Mouse (Mus musculus) Patski (cell line): ENCODE data around the gene Ptges3. TPM values are rescaled to one million over a fixed set of nuclear protein-coding genes. Genes with fewer than 3 reads are reported as not detected.
"Not testable (repeated sequence)": the region's sequence is repeated elsewhere in the genome, so short reads cannot be mapped to it uniquely, and the experiment has no call there.

Experiments
- ATAC-seq: fragments of 100-300 bp; one replicate; pipeline ENCODE4 v1.8.0; 2021
- CTCF ChIA-PET: fragments of 350-600 bp; sonication (Branson Sonifier 250); formaldehyde crosslinking; loops from one replicate; lab custom pipeline; 2022; ENCODE audit warnings: inconsistent platforms; lab: Charles Lee
- POLR2A ChIA-PET: fragments of 350-600 bp; sonication (Branson Sonifier 250); formaldehyde crosslinking; loops from one replicate; lab custom pipeline; 2022; ENCODE audit warnings: antibody characterized with exemption, inconsistent platforms; lab: Charles Lee
- DNase-seq: peaks from one replicate; pipeline ENCODE4 v3.0.0-alpha.2; 2011; ENCODE audit warnings: low read depth, low spot score
- H3K27me3 ChIP-seq: fragments of 371-371 bp; one replicate; pipeline ENCODE4 v1.5.1; 2021
- CTCF ChIP-seq: fragments of 100-300 bp; IDR thresholded peaks from one replicate; pipeline ENCODE4 v1.5.1; 2021
- in situ Hi-C: fragments of 300-500 bp; cut with MboI; formaldehyde crosslinking; loops from 3 replicates; pipeline ENCODE4 v1.11.1; 2018; ENCODE audit warnings: low pct_unique_long_range_greater_than_20kb, mixed read lengths
- polyA plus RNA-seq: library from polyadenylated mRNA; unstranded; gene quantifications from one replicate; pipeline ENCODE4 v1.2.3, GENCODE M21; 2021

Gene Ptges3
- polyA plus RNA-seq, 1 experiment from 2014 or later, result 141 TPM

DNA sequence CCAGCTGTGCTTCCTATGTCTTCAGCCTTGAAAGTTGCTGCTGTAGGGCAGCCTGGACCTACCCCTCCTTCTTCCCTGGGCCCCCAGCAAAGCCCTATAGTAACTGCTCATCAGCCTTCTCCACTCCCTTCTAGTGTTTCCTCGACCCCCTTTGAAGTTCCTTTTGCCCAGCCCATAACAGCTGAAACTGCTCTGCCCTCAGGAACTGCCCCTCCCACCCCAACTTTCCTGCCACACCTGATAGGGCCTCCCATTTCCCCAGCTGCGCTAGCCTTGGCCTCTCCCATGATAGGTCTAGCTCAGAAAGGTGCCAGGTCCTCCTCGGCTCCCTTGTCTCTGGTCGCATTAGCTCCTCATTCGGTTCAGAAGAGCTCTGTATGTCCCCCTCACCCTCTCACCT lies 19.6 kb upstream of the Ptges3 start:
- CTCF ChIA-PET, result interaction anchor here (1.8 to 2.6 kb wide), 2 partner anchors 13 to 44 kb away, joined by 4 to 7 read pairs; partner anchors contain the start of gene Atp5b

DNA sequence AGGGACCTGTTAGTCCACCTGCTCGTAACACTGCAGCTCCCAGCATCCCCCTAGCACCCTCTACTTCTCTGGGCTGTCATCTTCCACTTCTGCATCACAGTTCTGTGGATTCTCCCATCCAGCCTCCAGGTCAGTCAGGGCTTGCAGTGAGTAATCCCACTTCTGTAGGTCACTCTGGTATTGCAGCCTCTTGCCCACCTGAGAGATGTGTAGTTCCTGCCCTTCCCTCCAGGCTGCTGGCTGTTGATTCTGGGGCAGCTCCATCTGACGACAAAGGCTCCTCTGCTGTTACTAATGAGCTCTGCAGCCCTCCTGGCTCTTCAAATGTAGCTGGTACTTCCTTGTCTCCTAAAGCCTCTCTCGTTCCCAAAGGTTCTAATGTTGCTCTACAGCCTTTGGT lies 18.9 kb upstream of the Ptges3 start:
- no peak for TF ChIP-seq CTCF
- ChIA-PET CTCF (interaction anchor here (1.8 to 2.6 kb wide), 2 partner anchors 13 to 43 kb away, joined by 4 to 7 read pairs; partner anchors contain the start of gene Atp5b), POLR2A (interaction anchor here (0.9 to 2.0 kb wide), 2 partner anchors 13 to 18 kb away, joined by 3 to 4 read pairs; no protein-coding TSS in a partner anchor)
- DNase-seq (no peak), ATAC-seq (no peak)
- in situ Hi-C loops, result loop anchor here (25.0 kb wide), 1 partner anchor 753 kb away; the partner anchor contains the start of gene Mbd6
- no peaks in the 10 kb centered on the region for H3K27me3 ChIP-seq

More for the DNA sequence above, 19.6 kb upstream of the Ptges3 start:
- in situ Hi-C loops, result loop anchor here (25.0 kb wide), 1 partner anchor 752 kb away; the partner anchor contains the start of gene Mbd6
- ATAC-seq (no peak), DNase-seq (no peak)
- no peaks in the 10 kb centered on the region for H3K27me3 ChIP-seq
- TF ChIP-seq CTCF, result no peak
- POLR2A ChIA-PET, result interaction anchor here (0.9 to 2.0 kb wide), 3 partner anchors 11 to 18 kb away, joined by 3 to 4 read pairs (median 4); no protein-coding TSS in a partner anchor

DNA sequence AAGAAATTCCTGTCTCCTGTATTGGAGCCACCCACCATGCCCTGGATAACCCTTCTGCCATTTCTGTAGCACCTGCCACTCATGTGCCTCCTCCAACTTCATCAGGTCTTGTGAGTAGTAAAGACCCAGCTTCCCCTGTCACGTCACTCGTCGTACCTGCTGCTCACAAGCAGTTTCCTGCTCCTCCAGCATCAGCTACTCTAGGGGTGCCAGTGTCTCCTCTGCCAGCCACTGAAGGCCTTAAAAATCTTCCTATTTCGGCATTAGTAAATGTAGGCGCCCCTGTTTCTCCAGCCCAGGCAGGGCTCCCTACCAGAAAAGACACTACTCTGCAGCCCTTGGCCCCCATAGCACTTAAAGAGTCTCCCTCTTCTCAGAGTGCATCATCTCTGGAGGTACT lies 18.5 kb upstream of the Ptges3 start:
- no peak for DNase-seq
- H3K27me3 ChIP-seq, result no peaks in the 10 kb centered on the region
- in situ Hi-C loops, result loop anchor here (25.0 kb wide), 1 partner anchor 753 kb away; the partner anchor contains the start of gene Mbd6
- POLR2A ChIA-PET, result interaction anchor here (0.9 to 2.0 kb wide), 2 partner anchors 13 to 17 kb away, joined by 3 to 4 read pairs; no protein-coding TSS in a partner anchor
- TF ChIP-seq CTCF, result no peak
- CTCF ChIA-PET, result interaction anchor here (1.3 to 2.6 kb wide), 3 partner anchors 12 to 43 kb away, joined by 3 to 7 read pairs (median 4); partner anchors contain the start of gene Atp5b
- ATAC-seq, result no peak

DNA sequence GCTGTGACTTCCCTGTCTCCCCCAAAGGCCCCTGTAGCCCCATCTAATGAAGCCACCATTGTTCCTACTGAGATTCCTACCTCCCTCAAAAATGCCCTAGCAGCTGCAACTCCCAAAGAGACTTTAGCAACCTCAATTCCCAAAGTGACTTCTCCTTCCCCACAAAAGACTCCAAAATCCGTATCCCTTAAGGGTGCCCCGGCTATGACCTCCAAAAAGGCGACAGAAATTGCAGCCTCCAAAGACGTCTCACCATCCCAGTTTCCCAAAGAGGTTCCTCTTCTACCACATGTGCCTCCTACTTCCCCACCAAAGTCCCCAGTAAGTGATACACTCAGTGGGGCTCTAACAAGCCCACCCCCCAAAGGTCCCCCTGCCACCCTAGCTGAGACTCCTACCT lies 17.1 kb upstream of the Ptges3 start:
- POLR2A ChIA-PET, result no interaction called here
- no peak for TF ChIP-seq CTCF
- DNase-seq (no peak), ATAC-seq (no peak)
- CTCF ChIA-PET, result interaction anchor here (1.3 kb wide), 1 partner anchor 16 kb away, joined by 3 read pairs; no protein-coding TSS in a partner anchor
- H3K27me3 ChIP-seq, result no peaks in the 10 kb centered on the region
- in situ Hi-C loops, result loop anchor here (25.0 kb wide), 1 partner anchor 754 kb away; the partner anchor contains the start of gene Mbd6

DNA sequence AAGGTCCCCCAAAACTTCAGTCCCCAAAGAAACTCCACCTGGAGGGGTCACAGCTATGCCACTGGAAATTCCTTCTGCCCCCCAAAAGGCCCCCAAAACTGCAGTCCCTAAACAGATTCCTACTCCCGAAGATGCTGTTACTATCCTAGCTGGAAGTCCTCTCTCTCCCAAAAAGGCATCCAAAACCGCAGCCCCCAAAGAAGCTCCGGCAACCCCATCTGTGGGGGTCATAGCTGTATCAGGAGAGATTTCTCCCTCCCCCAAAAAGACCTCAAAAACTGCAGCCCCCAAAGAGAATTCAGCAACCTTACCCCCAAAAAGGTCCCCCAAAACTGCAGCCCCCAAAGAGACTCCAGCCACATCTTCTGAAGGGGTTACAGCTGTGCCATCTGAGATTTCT lies 16.3 kb upstream of the Ptges3 start:
- ChIA-PET POLR2A (interaction anchor here (1.3 kb wide), 1 partner anchor 12 kb away, joined by 4 read pairs; no protein-coding TSS in a partner anchor), CTCF (interaction anchor here (1.3 to 3.4 kb wide), 2 partner anchors 11 to 27 kb away, joined by 3 to 16 read pairs; no protein-coding TSS in a partner anchor)
- DNase-seq, result no peak
- ATAC-seq, result no peak
- in situ Hi-C loops, result loop anchor here (25.0 kb wide), 1 partner anchor 755 kb away; the partner anchor contains the start of gene Mbd6
- no peak for TF ChIP-seq CTCF
- H3K27me3 ChIP-seq, result no peaks in the 10 kb centered on the region

GRCm38 (mm10) chr10:128043041-128043835 lies 15.5 kb upstream of the Ptges3 start:
- CTCF ChIA-PET, result interaction anchor here (1.2 to 3.4 kb wide), 3 partner anchors 11 to 26 kb away, joined by 3 to 16 read pairs (median 3); no protein-coding TSS in a partner anchor
- no peak for TF ChIP-seq CTCF
- in situ Hi-C loops, result loop anchor here (25.0 kb wide), 1 partner anchor 756 kb away; the partner anchor contains the start of gene Mbd6
- no peaks in the 10 kb centered on the region for H3K27me3 ChIP-seq
- DNase-seq (no peak), ATAC-seq (no peak)
- POLR2A ChIA-PET, result interaction anchor here (1.3 kb wide), 1 partner anchor 11 kb away, joined by 4 read pairs; no protein-coding TSS in a partner anchor

DNA sequence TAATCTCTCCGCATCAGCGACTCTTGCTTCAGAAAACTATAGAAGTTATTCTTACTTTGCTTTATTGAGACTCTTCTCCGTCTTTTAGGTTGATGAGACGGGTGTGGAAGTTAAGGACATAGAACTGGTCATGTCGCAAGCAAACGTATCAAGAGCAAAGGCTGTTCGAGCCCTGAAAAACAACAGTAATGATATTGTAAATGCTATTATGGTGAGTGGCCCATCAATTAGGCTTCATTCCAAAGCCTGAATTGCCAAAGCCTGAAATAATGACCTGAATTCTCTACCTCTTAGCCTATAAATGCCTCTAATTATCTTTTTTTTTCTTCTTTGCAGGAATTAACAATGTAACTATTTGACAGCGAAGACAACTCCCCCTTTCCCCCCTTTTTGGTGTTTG lies 10.6 kb upstream of the Ptges3 start:
- CTCF ChIA-PET, result interaction anchor here (1.0 kb wide), 1 partner anchor 9 kb away, joined by 3 read pairs; no protein-coding TSS in a partner anchor
- DNase-seq, result no peak
- POLR2A ChIA-PET, result no interaction called here
- ATAC-seq, result no peak
- no peak for TF ChIP-seq CTCF
- in situ Hi-C loops, result loop anchor here (25.0 kb wide), 1 partner anchor 761 kb away; the partner anchor contains the start of gene Mbd6
- H3K27me3 ChIP-seq, result no peaks in the 10 kb centered on the region

DNA sequence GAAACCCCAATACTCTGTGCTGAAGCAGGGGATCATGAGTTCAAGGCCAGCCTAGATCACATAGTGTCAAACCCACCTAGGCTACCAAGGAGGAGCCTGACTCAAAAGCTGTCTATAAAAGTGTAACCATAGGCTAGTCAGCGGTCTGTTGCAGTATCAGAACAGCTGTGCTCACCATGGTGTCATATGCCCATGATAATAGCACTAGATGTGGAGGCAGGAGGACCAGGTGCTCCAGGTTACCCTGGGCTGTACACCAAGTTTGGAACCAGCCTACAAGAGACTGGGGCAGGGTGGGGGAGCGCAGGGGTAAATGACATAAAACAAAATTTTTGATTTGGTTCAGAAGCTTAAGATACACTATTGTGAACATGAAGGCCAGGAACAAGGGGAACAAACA lies 9.0 kb upstream of the Ptges3 start:
- ChIA-PET CTCF (no interaction called here), POLR2A (interaction anchor here (1.2 to 1.4 kb wide), 3 partner anchors 11 to 15 kb away, joined by 3 to 4 read pairs (median 3); partner anchors contain the start of gene Naca)
- DNase-seq, result no peak
- no peak for TF ChIP-seq CTCF
- in situ Hi-C loops, result loop anchor here (25.0 kb wide), 1 partner anchor 762 kb away; the partner anchor contains the start of gene Mbd6
- ATAC-seq, result no peak
- H3K27me3 ChIP-seq, result no peaks in the 10 kb centered on the region

DNA sequence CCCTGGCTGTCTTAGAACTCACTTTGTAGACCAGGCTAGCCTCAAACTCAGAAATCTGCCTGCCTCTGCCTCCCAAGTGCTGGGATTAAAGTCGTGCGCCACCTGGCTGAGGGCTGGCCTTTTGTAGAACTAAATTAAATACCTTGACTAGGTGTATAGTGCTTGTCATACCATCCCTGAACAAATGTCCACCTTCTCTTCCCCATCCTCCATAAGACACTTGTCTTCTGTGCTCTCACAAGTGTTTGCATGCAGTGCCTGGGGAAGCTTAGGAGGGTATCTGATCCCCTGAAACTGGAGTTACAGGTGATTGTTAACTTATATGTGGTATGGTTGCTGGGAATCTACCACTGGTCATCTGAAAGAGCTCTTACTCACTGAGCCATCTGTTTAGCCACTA lies 8.4 kb upstream of the Ptges3 start:
- no peak for TF ChIP-seq CTCF
- DNase-seq (no peak), ATAC-seq (no peak)
- H3K27me3 ChIP-seq, result no peaks in the 10 kb centered on the region
- in situ Hi-C loops, result no loop called here
- ChIA-PET POLR2A (interaction anchor here (0.6 to 1.4 kb wide), 3 partner anchors 11 to 289 kb away, joined by 3 to 4 read pairs (median 4); no protein-coding TSS in a partner anchor), CTCF (no interaction called here)

- CTCF ChIA-PET, result interaction anchor here (1.9 kb wide), 1 partner anchor 12 kb away, joined by 7 read pairs; no protein-coding TSS in a partner anchor
- ATAC-seq, result no peak
- TF ChIP-seq CTCF, result no peak
Observed at GRCm38 (mm10) chr10:128051589-128051988, 7.2 kb upstream of the Ptges3 start.

DNA sequence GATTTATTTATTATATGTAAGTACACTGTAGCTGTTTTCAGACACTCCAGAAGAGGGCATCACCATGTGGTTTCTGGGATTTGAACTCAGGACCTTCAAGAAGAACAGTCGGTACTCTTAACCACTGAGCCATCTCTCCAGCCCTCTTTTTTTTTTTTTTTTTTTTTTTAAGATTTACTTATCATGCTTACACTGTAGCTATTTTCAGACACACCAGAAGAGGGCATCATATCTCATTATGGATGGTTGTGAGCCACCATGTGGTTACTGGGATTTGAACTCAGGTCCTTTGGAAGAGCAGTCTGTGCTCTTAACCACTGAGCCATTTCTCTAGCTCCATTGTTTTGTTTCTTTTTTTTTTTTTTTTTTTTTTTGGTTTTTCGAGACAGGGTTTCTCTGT lies 6.6 kb upstream of the Ptges3 start:
- DNase-seq, ATAC-seq, in situ Hi-C loops, H3K27me3 ChIP-seq: not testable (repeated sequence)
- ChIA-PET POLR2A (interaction anchor here (0.7 to 2.1 kb wide), 3 partner anchors 12 to 44 kb away, joined by 5 to 11 read pairs (median 10); partner anchors contain the start of gene Naca), CTCF (interaction anchor here (1.9 to 3.5 kb wide), 2 partner anchors 8 to 13 kb away, joined by 7 to 16 read pairs; no protein-coding TSS in a partner anchor)

More at GRCm38 (mm10) chr10:128051589-128051988, 7.2 kb upstream of the Ptges3 start:
- DNase-seq, result no peak
- in situ Hi-C loops, result no loop called here
- POLR2A ChIA-PET, result interaction anchor here (1.1 to 2.1 kb wide), 2 partner anchors 16 to 44 kb away, joined by 5 to 10 read pairs; partner anchors contain the start of gene Naca
- H3K27me3 ChIP-seq, result no peaks in the 10 kb centered on the region
